Mouse (Mus musculus) urinary bladder, postnatal 25 days (tissue): ENCODE data around the gene Snx21.
A peak's percentile ranks its signal among the peaks of the same experiment; 100 is the strongest.

ENCODE experiments used
- DNase-seq: peaks from one replicate; pipeline ENCODE4 v3.0.0; 2022; ENCODE audit warnings: low spot score

Gene Snx21

DNA sequence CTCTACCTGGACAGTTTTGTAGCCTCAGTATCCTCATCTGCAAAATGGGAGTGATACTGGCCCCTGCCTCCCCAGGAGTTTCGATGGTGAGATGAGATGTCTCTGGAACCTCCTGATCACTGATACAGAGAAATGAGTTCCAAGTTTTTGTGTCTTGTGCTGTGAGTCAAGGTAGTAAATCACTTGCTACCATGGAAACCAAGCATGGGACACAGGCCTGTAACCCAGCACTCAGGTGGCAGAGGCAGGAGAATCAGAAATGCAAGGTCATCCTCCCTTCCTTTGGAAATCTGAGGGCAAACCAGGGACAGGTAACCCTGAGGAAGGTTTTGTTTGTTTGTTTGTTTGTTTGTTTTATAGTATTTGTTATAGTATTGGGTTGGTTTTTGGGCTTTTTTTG lies 43.5 kb downstream of the Snx21 start:
- DNase-seq = no peak

DNA sequence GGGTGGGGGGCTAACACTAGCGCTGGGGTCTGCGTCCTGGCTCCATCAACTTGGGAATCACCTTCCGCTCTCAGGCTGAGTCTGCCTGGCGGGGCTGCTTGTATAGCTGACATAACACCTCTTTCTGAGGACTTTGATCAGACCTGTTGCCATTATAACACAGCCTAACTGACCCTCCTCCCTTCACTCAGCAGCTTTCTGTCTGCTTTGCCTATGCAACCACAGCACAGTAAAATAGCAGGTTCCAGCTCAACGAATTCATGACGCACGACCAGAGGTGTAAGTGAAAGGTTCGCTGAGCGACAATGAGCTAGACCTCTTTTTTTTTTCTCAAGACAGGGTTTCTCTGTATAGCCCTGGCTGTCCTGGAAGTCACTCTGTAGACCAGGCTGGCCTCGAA lies 45.4 kb downstream of the Snx21 start:
- DNase-seq = no peak

DNA sequence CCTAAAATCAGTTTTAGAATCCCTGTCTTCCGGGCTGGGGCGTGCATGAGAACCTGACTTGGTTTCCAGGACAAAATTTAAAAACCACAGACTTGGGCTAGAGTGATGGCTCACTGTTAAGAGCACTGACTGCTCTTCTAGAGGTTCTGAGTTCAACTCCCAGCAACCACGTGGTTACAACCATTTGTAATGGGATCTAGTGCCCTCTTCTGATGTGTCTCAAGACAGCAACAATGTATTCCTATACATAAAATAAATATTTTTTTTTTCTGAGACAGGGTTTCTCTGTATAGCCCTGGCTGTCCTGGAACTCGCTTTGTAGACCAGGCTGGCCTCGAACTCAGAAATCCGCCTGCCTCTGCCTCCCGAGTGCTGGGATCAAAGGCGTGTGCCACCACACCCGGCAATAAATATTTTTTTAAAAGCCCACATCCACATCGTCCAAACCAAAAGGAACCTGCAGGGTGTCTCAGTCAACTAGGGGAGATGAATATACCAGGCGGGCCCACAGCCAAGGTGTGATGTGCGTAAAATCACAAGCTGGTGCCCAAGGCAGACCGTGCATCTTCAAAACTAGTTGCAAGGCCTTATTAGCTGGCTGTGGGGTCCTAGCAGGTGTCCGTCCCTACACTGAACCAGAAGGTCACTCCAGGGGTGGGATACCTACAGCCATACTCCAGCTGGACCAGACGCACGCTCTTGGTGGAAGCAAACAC lies 46.6 kb downstream of the Snx21 start:
- no peak for DNase-seq

DNA sequence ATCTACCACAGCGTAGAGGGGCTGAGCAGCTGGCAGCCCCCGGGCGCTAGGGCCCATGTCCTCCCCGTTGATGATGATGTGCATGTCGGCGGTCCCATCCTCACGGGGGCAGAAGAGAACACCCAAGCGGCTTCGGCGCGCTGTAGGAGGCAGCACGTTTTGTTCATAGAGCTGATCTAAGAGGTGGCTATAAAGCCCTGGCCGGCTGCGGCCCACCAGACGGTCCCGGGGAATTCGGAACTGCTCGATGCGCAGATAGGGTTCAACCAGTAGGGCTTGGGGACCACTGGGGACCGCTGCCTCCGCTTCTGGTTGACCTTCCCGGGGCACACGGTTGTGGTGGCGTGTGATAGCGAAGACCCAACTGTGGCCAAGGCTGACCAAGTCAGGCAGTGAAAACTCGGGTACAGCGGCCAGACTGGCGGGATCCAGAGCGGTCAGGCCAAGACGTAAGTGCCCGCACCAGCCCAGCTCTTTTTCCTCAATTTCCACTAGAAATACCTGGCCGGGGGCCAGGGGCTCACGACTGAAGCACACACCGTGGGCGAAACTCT lies 47.2 kb downstream of the Snx21 start, which contains the start of gene Ctsa:
Gene Ctsa, plus strand, starts transcription at position 126 of the 554 bp plus-strand sequence.
- DNase-seq = peak; percentile 49

DNA sequence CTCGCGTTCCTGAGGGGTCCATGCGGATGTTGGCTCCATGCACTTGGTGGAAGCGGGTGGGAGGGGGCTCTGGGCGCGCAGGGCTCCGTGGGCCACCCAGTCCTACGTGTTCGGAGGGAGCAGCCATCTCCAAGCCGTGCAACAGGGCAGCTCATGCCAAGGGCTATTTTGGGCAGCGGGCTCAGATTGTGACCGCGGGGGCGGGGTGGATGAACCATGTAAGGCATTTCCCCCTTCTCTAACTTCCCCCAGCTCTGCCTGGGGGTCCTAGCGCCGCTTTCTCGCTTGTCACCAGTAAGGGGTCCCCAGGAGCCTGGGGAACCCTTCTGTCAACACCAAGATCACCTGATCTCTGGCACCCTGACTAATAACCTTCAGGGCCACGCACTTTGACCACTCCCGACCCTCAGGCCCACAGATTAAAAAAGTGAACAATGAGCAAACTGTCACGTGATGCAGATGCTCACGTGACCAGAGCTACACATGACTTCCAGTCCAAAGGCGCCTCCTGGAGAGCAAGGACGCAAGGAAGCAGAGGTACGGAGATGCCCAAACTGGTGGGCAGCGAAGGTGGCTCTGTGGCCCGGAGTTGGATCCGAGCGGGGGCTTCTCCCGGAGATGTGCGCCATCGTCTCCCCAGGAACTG lies 47.8 kb downstream of the Snx21 start, which contains the start of gene Neurl2:
Gene Neurl2, minus strand, starts transcription at position 143 of the 646 bp plus-strand sequence.
- DNase-seq = peak; percentile 89

DNA sequence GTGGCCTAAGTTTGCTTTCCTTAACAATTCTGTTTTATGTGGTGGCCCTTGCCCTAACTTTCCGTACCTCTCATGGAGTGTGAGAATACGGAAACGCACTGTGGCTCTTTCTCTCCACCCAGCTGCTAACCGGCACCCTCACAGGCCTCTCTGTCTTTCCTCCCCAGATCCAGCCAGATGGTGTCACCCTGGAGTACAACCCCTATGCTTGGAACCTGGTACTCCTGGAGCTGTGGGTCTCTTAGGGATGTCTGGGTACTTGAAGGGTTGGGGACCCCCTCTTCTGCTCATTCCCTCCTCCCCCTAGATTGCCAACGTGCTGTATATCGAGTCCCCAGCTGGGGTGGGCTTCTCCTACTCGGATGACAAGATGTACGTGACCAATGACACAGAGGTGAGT lies 48.9 kb downstream of the Snx21 start:
- no peak for DNase-seq

DNA sequence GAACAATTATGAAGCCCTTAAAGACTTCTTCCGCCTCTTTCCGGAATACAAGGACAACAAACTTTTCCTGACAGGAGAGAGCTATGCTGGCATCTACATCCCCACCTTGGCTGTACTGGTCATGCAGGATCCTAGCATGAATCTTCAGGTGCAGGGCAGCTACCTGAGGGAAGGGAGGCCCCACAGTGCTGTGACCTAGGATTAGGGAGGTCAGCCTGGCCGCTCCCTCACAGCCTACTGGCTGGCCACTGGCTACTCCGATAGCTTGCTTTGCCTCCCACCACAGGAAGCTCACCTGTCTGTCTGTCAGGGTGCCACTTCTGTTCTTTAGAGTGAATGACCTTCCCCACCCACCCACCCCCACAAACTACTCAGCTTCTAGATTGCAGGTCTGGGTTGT lies 49.5 kb downstream of the Snx21 start:
- no peak for DNase-seq
